Mouse (Mus musculus) T-helper 1 cell (primary cell): ENCODE measurements at regions not wholly inside any gene's neighbourhood (a gene's known extent, or its start where the extent isn't known, plus 50 kb on each side); places are given as distances from the start of the nearest gene placed in this dataset.

Source experiments
- in situ Hi-C: fragments of 300-600 bp; cut with MboI, MseI; formaldehyde crosslinking; loops from one replicate; pipeline ENCODE4 v1.15.1; 2025; ENCODE audit warnings: high pct_unique_total_duplicates

GRCm38 (mm10) chr3:133846301-133846700, 301.4 kb upstream of the Tet2 start:
- in situ Hi-C loops = no loop called here

DNA sequence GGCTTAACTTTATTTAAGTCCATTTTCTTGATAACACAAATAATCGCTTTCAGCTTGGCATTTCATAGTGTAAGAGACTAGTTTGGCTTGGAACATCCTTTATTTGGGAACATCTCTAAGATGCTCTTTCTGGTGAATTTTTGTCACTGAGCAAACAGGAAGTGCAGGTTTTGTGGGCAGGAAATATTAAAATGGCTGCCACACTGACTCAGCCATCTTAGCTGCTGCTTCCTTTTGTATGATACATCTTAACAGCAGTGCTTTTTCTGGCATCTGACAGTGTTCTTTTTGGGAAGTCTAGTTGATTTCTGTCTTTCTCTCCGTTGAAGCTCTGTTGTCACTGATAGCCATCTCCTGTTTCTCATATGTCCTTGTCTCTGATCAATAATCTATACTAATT, 329.4 kb upstream of the Tet2 start:
- in situ Hi-C loops = no loop called here

- in situ Hi-C loops = no loop called here
Observed at GRCm38 (mm10) chr3:133876439-133877072, 331.6 kb upstream of the Tet2 start.

DNA sequence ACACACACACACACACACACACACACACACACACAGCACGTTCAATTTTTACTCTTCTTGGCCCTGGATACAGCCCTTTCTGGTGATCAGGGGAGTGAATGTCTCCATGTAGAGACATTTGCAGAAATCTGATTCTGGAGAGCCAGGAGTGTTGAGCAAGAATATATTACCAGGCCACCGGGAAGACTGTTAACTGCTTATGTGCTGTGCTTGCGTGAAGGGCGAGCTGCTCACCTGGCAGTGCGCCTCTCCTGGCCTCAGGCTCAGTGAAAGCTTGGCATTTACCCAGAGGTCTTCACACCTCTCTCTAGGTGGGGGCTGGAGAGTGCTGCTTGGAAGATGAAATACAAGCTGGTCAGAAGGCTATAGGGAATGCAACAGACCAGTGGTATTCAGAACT, 332.4 kb upstream of the Tet2 start:
- in situ Hi-C loops = no loop called here

GRCm38 (mm10) chr3:133880626-133881025, 335.7 kb upstream of the Tet2 start:
- in situ Hi-C loops = no loop called here

GRCm38 (mm10) chr3:133901931-133902330, 334.4 kb upstream of the Cxxc4 start:
- in situ Hi-C loops = no loop called here

DNA sequence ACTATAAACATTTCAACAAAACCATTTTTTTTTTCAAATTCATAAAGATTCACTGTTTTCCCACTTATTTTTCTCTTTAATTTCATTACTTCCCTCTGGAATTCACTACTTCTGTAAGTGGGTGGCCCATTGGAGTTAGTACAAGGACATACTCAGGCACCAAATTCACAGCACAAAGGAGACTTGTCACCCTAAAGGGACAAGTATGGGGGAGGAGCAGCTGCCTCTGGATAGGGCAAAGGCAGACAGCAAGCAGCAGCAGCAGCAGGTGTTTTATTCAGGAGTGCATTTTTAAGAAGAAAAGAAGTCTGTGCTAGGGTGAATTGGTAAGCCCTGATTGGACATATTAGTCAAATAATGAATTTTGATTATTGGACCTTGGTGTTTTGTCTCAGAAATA, 314.1 kb upstream of the Cxxc4 start:
- in situ Hi-C loops = no loop called here

- in situ Hi-C loops = no loop called here
Observed at GRCm38 (mm10) chr3:133965322-133965721, 271.0 kb upstream of the Cxxc4 start.

DNA sequence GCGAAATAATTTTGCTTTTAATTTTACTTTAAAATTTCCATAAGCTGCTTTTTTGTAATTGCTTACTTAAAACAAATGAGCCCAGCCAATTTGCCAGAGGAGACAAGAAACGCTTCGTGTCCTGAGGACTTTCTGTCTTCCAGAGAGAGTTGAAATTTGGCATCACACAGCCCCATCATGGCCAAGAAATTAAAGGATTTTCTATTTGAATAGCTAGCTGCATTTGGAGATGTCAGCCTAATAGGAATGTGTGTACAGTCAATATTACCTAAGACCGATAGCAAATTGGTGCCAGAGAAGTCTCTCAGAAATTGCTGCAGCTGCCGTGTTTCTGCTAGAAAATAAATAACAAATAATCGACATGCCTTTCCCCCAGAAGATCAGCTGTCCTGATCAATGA, 268.1 kb upstream of the Cxxc4 start:
- in situ Hi-C loops = no loop called here

DNA sequence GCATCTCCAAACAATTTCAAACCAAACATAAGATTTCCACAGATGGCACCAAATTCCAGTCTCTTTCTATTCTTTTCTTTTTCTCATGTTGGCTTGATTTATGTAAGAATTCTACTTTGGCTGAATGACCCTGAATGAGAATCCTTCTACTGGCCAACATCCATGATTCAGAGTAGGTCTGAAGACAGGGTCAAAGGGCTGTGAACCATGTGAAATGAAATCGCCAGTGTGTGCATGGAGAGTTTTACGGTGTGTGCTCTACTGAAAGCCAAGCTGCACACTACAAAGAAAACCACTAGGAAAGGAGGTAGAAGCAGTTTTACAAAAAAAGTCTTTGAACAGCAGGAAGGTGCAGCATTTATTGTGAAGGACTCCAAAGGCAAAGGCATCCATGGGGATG, 263.5 kb upstream of the Cxxc4 start:
- in situ Hi-C loops = loop anchor here (10.0 kb wide), 1 partner anchor 1508 kb away; no protein-coding TSS in a partner anchor

DNA sequence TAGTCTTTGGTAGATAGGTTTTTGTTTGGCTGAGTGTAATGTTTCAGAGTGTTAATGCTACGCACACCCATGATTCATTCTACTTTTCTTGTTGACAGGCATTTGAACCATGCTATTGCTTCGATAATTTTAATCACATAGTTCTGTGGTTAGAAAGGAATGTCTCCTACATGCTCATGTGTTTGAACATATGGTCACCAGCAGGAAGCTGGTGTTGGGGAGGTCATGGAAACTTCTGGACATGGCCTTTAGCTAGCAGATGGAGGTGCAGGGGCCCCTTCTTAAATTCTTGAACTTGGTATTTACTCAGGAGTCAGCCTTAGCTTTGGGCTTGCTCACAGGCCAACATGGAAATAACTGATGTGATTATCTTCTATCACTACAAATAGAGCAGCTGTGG, 248.6 kb upstream of the Cxxc4 start:
- in situ Hi-C loops = no loop called here

GRCm38 (mm10) chr3:133993971-133994370, 242.3 kb upstream of the Cxxc4 start:
- in situ Hi-C loops = no loop called here

DNA sequence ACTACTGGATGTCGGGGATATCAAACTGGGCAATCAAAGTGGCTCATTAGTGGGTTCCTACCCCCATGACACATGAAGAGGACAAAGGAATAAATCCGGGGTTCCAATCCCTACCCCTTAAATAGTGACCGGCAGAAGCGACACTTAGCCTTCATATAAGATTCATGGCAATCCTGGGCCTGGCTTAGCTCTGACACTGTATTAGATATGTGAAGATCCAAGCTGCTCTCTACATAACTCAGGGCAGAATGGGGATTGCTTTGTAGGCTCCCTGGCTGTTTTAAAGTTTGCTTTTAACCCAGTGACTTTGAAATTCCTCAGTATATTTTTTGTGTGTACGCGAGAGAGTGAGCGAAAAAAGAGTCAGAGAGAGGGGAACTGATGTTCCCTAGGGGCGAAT, 236.3 kb upstream of the Cxxc4 start:
- in situ Hi-C loops = no loop called here

DNA sequence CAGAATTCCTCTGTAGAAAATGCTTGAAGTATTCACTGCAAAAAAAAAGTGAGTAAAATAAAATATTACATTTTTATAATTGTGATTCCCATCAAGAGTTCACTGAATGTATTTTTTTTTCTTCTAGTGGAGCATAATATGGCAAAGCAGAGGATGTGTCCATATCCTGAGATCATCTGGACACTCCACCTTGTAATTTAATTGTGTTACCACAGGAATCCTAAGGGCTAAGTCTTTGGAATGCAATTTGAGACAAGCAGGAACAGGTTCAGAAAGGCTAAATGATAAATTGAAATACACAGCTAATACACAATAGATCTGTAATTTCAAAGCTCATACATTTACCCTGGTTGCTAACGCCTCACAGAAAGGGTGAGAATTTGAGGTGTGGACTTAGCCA, 235.7 kb upstream of the Cxxc4 start:
- in situ Hi-C loops = no loop called here

GRCm38 (mm10) chr3:134014805-134015204, 221.5 kb upstream of the Cxxc4 start:
- in situ Hi-C loops = no loop called here

- in situ Hi-C loops = no loop called here
Observed at GRCm38 (mm10) chr3:134015412-134015811, 220.9 kb upstream of the Cxxc4 start.

GRCm38 (mm10) chr3:134033862-134034261, 202.4 kb upstream of the Cxxc4 start:
- in situ Hi-C loops = no loop called here

GRCm38 (mm10) chr3:134036310-134036934, 199.9 kb upstream of the Cxxc4 start:
- in situ Hi-C loops = no loop called here

DNA sequence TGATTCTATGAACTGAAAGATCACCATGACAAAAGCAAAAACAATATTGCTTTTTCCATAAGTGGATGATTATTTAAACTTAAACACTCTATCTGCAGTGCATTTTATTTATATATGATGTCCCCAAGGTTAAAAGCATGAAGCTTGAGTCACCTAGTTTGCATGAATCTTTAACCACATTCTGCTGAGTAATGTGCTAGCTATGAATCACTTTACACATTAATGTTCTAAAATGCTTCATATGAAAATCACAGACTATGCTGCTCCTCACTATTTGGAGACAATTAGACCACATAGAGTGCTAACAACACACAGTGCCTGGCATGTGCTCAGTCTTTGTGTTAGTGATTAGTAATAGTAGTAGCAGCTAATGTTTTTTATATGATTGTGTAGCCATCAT, 185.6 kb upstream of the Cxxc4 start:
- in situ Hi-C loops = loop anchor here (25.0 kb wide), 1 partner anchor 1663 kb away; no protein-coding TSS in a partner anchor

- in situ Hi-C loops = no loop called here
Observed at GRCm38 (mm10) chr3:134082461-134082860, 153.8 kb upstream of the Cxxc4 start.

- in situ Hi-C loops = no loop called here
Observed at GRCm38 (mm10) chr3:134099471-134100125, 136.7 kb upstream of the Cxxc4 start.

DNA sequence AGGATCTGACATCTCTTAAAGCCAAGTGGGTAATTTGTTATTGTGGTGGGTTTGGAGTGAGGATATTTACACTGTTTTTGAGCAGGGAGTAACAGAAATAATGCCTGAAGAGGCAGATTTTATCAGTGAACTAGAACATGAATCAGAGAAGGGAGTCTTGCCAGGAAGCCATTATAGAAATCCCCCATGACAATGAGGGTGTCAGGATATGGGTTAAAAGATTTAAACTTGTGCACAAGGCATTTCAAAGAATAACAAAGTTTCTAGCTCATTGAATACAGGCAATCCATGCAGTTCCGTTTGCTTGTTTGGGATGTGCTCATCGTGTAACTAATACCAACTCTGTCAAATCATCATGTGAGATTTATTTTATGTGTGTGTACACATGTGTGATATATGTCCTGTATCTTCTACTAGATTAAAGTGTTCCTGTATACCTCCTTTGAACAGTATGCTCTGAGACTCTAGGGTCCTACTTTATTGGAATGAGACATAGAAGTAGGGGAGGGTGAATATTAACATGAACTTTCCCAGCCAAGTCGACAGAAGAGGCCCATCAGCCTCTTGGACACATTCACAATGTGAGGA, 134.0 kb upstream of the Cxxc4 start:
- in situ Hi-C loops = no loop called here

- in situ Hi-C loops = no loop called here
Observed at GRCm38 (mm10) chr3:134104625-134105024, 131.7 kb upstream of the Cxxc4 start.
